Mouse (Mus musculus) midbrain, embryonic 15.5 days (tissue): ENCODE data around the gene A630095E13Rik. TPM values are rescaled to one million over a fixed set of nuclear protein-coding genes. Genes with fewer than 3 reads are reported as not detected.
"Not testable (repeated sequence)": the region's sequence is repeated elsewhere in the genome, so short reads cannot be mapped to it uniquely, and the experiment has no call there.

Source experiments
- ATAC-seq: fragments of 200-750 bp; cut with Nextera tagmentation; replicated peaks from 2 replicates; pipeline ENCODE4 v1.8.0; 2017; ENCODE audit warnings: moderate TSS enrichment
- H3K27ac ChIP-seq: fragments of 300-500 bp; sonication (generic); 2 replicates; pipeline ENCODE4 v1.5.1; 2015; ENCODE audit warnings: mild to moderate bottlenecking, inconsistent platforms
- H3K27me3 ChIP-seq: fragments of 300-500 bp; sonication (generic); replicated peaks from 2 replicates; pipeline ENCODE4 v1.6.1; 2015; ENCODE audit warnings: inconsistent platforms
- H3K36me3 ChIP-seq: fragments of 300-500 bp; sonication (generic); replicated peaks from 2 replicates; pipeline ENCODE4 v1.6.1; 2015; ENCODE audit warnings: inconsistent platforms
- H3K4me1 ChIP-seq: fragments of 300-500 bp; sonication (generic); 2 replicates; pipeline ENCODE4 v1.6.1; 2015; ENCODE audit warnings: inconsistent platforms
- H3K4me2 ChIP-seq: fragments of 300-500 bp; sonication (generic); 2 replicates; pipeline ENCODE4 v1.6.1; 2015; ENCODE audit warnings: inconsistent platforms, mild to moderate bottlenecking, moderate library complexity
- H3K4me3 ChIP-seq: fragments of 300-500 bp; sonication (generic); 2 replicates; pipeline ENCODE4 v1.5.1; 2015; ENCODE audit warnings: mild to moderate bottlenecking, inconsistent platforms
- H3K9ac ChIP-seq: fragments of 300-500 bp; sonication (generic); 2 replicates; pipeline ENCODE4 v1.6.1; 2015; ENCODE audit warnings: mild to moderate bottlenecking, inconsistent platforms
- H3K9me3 ChIP-seq: fragments of 300-500 bp; sonication (generic); 2 replicates; pipeline ENCODE4 v1.6.1; 2016; ENCODE audit warnings: inconsistent platforms
- WGBS: fragments of 180-500 bp; shearing (Covaris S2); methylation state at CpG from one replicate; pipeline ENCODE4 v1.1.7; 2015; ENCODE audit warnings: mixed read lengths; 5-methylcytosine and 5-hydroxymethylcytosine counted together
- polyA plus RNA-seq: library from polyadenylated mRNA; unstranded; fragments of >200 nt; fragmentation: Nextera tagmentation; extraction: Ambion mirVana; gene quantifications from 2 replicates; pipeline ENCODE4 v1.2.1, GENCODE M21; 2015

The A630095E13Rik gene
- not detected in 2 replicates for polyA plus RNA-seq

GRCm38 (mm10) chr9:36643276-36643675 lies at the start of gene A630095E13Rik:
A630095E13Rik (minus strand) TSS chr9:36643376.
- H3K27me3 ChIP-seq, H3K4me1 ChIP-seq, H3K27ac ChIP-seq, H3K9me3 ChIP-seq, H3K4me2 ChIP-seq, H3K36me3 ChIP-seq, H3K9ac ChIP-seq, H3K4me3 ChIP-seq, ATAC-seq: not testable (repeated sequence)
- 76% methylated on average over 3 of the region's 3 CpGs for WGBS

GRCm38 (mm10) chr9:36692920-36693319 lies 49.7 kb upstream of the A630095E13Rik start, which contains the start of gene Acrv1:
Acrv1 (plus strand) TSS chr9:36693220.
- Histone ChIP-seq H3K27me3 (no peaks in the 10 kb centered on the region), H3K4me1 (no peaks in the 10 kb centered on the region), H3K9me3 (no peaks in the 10 kb centered on the region), H3K9ac (no peak within 1 kb of the TSS), H3K4me3 (no peak within 1 kb of the TSS), H3K4me2 (no peak within 1 kb of the TSS), H3K27ac (no peak within 1 kb of the TSS), H3K36me3 (no peaks in the 10 kb centered on the region)
- ATAC-seq: no peak
- WGBS: 63% methylated on average over 1 of the region's 1 CpGs

DNA sequence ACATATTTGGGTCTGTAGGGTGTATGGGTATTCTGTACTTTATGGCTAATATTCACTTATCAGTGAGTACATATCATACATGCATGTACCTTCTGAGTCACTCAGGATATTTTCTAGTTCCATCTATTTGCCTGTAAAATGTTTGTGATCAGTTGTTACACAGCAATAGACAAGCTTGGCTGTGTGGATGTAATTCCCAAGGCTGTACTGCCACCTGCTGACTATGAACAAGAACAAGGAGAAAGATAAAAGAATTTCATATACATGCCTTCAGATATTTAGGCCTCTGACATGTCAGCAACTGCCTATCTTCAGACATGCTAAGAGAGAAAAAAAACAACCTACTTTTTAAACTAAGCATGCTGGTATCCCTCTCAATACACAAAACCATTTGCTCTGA lies 44.2 kb upstream of the A630095E13Rik start:
- Histone ChIP-seq H3K9ac (no peak overlapping the region), H3K9me3 (no peaks in the 10 kb centered on the region), H3K4me1 (no peaks in the 10 kb centered on the region), H3K27me3 (no peaks in the 10 kb centered on the region), H3K4me3 (no peak overlapping the region), H3K4me2 (no peak overlapping the region), H3K36me3 (no peaks in the 10 kb centered on the region), H3K27ac (no peak overlapping the region)
- no peak for ATAC-seq

- Histone ChIP-seq H3K36me3 (no peaks in the 10 kb centered on the region), H3K4me2 (no peak overlapping the region), H3K27me3 (no peaks in the 10 kb centered on the region), H3K9me3 (no peaks in the 10 kb centered on the region), H3K4me3 (no peak overlapping the region), H3K27ac (no peak overlapping the region), H3K9ac (no peak overlapping the region), H3K4me1 (no peaks in the 10 kb centered on the region)
- 76% methylated on average over 2 of the region's 2 CpGs for WGBS
- ATAC-seq: no peak
Observed at GRCm38 (mm10) chr9:36681424-36681823, 38.2 kb upstream of the A630095E13Rik start.

Other genes with a start within 250 kb of the A630095E13Rik start
- not detected in 2 replicates for gene Gm7257, start 211.5 kb downstream of the A630095E13Rik start, polyA plus RNA-seq
- gene Gm9513, start 167.7 kb downstream of the A630095E13Rik start, polyA plus RNA-seq: not detected in 2 replicates
- not detected in 2 replicates for gene Gm5615, start 101.4 kb downstream of the A630095E13Rik start, polyA plus RNA-seq
- gene Gm17689, start 60.7 kb downstream of the A630095E13Rik start, polyA plus RNA-seq: not detected in 2 replicates
- not detected in 2 replicates for gene Acrv1, start 49.8 kb upstream of the A630095E13Rik start, polyA plus RNA-seq
- 8.4 and 9.1 TPM in 2 replicates for gene Chek1, start 83.7 kb upstream of the A630095E13Rik start, polyA plus RNA-seq
- 86.6 and 93.4 TPM in 2 replicates for gene Stt3a, start 124.3 kb upstream of the A630095E13Rik start, polyA plus RNA-seq
- 113 and 115 TPM in 2 replicates for gene Ei24, start 154.0 kb upstream of the A630095E13Rik start, polyA plus RNA-seq
- gene Fez1, start 178.5 kb upstream of the A630095E13Rik start, polyA plus RNA-seq: 586 and 588 TPM in 2 replicates